Mouse (Mus musculus) G1E-ER4 (cell line): ENCODE measurements around the gene Gm7257. TPM values are rescaled to one million over a fixed set of nuclear protein-coding genes. Genes with fewer than 3 reads are reported as not detected.

ENCODE experiments used
- GATA1 ChIP-seq: IDR thresholded peaks from one replicate; pipeline ENCODE4 v1.8.0; 2012; ENCODE audit warnings: low read length, inconsistent platforms
- polyA plus RNA-seq: library from polyadenylated mRNA; stranded (reverse); fragments of >175 nt; gene quantifications from 2 replicates; pipeline ENCODE4 v1.2.3, GENCODE M21; 2012

Gm7257 gene
- not detected in 2 replicates for polyA plus RNA-seq

DNA sequence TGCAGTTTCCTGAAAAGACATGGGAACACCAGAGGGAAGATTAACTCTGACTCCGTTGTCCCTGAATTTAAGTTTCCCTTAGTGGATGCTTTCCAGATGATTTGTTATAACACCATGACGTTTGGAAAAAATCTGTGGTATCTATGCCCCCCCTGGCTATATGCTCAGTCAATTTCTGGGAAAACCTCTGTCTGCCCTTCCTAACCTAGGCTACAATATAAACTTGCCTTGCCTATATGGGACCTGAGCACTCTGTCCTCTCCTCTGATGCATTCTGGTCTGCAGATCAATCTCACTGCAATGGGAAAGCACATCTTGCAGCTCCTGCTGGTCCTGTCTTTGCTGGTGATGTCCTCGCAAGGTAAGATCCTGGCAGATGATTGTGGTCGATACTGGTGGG, at the start of gene Gm7257:
TSS of gene Gm7257 (plus strand) at position 301 of the 400 bp plus-strand sequence.
- no peak for TF ChIP-seq GATA1

DNA sequence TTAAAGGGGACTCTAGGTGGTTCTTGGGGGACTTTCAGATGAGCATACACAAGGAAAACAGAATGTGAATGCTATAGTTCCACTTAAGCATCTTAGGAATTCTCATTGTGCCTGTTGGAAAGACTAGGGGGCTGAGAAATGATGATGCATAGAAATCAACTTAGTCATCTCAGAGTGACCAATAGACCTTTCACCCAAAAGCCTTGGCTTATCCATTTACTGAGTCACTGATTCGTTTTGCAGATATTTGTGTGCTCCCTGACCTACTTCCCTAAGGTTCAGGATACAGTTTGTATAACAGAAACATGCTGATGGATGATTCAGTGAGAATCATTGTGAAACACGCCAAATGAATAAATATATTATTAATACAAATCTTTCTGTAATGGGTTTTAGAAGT, 28.7 kb upstream of the Gm7257 start:
- TF ChIP-seq GATA1, result no peak

DNA sequence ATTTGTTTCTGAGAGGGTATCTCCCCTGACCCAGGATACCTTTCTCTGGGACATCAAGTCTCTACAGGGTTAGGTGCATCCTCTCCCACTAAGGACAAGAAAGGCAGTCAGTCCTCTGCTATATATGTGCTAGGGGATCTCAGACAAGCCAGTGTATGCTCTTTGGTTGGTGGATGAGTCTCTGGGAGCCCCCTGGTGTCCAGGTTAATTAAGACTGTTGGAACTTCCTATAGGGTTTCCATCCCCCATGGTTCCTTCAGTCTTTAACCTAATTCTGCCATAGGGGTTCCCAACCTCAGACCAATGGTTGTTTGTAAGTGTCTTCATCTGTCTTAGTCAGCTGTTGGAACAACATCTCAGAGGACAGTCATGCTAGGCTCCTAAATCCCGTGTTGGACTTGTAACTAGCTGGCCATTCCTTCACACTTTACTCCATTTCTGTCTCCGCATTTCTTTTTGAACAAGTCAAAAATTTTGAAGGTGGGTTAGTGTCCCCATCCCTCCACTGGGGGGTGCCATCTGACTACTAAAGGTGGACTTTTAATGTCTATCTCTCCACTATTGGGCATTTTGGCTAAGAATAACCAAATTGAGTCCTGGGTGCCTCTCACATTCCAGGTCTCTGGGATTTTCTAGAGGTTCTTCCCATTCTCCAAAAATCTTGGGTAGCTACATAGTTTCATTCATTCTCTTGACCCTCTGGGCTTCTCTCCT, 3.5 kb downstream of the Gm7257 start:
- no peak for TF ChIP-seq GATA1

DNA sequence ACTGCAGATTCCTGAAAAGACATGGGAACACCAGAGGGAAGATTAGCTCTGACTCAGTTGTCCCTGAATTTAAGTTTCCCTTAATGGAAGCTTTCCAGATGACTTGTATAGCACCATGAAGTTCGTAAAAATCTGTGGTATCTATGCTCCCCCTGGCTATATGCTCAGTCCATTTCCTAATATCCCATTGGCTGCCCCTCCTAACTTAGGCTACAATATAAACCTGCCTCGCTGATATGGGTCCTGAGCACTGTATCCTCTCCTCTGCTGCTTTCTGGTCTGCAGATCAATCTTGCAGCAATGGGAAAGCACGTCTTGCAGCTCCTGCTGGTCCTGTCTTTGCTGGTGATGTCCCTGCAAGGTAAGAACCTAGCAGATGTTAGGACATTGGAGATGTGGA, 43.7 kb downstream of the Gm7257 start, which contains the start of gene Gm9513:
TSS of gene Gm9513 (plus strand) at position 301 of the 400 bp plus-strand sequence.
- TF ChIP-seq GATA1, result no peak

Other genes starting within 250 kb of the Gm7257 start
- not detected in 2 replicates for gene Gm9513, start 43.8 kb downstream of the Gm7257 start, polyA plus RNA-seq
- gene Gm5615, start 110.1 kb downstream of the Gm7257 start, polyA plus RNA-seq, result not detected in 2 replicates
- gene Gm17689, start 150.8 kb downstream of the Gm7257 start, polyA plus RNA-seq, result not detected in 2 replicates
- not detected in 2 replicates for gene A630095E13Rik, start 211.5 kb downstream of the Gm7257 start, polyA plus RNA-seq